Mouse (Mus musculus): Measurements from ENCODE around the gene Sdhc. TPM values are rescaled to one million over a fixed set of nuclear protein-coding genes. Genes with fewer than 3 reads are reported as not detected.
"Not testable (repeated sequence)": the region's sequence is repeated elsewhere in the genome, so short reads cannot be mapped to it uniquely, and the experiment has no call there.

The Sdhc gene
- polyA plus RNA-seq, 1 experiment from 2014 or later, result 158 TPM

- DNase-seq (ENCODE audit: low spot score), result not testable (repeated sequence)
These were observed 68.7 kb downstream of the Sdhc start for GRCm38 (mm10) chr1:171081512-171082231.

GRCm38 (mm10) chr1:171079825-171080224, 70.6 kb downstream of the Sdhc start:
- DNase-seq (ENCODE audit: low spot score), result not testable (repeated sequence)

GRCm38 (mm10) chr1:171079345-171079744, 71.1 kb downstream of the Sdhc start:
- not testable (repeated sequence) for DNase-seq (ENCODE audit: low spot score)

- not testable (repeated sequence) for DNase-seq (ENCODE audit: low spot score)
These were observed 72.0 kb downstream of the Sdhc start for GRCm38 (mm10) chr1:171078419-171078818.

GRCm38 (mm10) chr1:171077955-171078354, 72.4 kb downstream of the Sdhc start:
- DNase-seq (ENCODE audit: low spot score), result not testable (repeated sequence)

- DNase-seq (ENCODE audit: low spot score), result not testable (repeated sequence)
These were observed 73.2 kb downstream of the Sdhc start for GRCm38 (mm10) chr1:171077192-171077591.

Small RNAs within 50 kb of the gene (microRNA-seq; reads per million reads assigned to microRNA genes)
- not detected for gene Gm27844 (ENCODE audit: borderline number of aligned reads)

Other genes with a start within 250 kb of the Sdhc start
- 0.19 and 0.73 TPM in 2 replicates for gene Fcrlb, start 237.7 kb downstream of the Sdhc start, polyA plus RNA-seq (2015; fragmentation: Nextera tagmentation; extraction: Ambion mirVana)
- gene Fcrla, start 223.0 kb downstream of the Sdhc start, polyA plus RNA-seq (2015; fragmentation: Nextera tagmentation; extraction: Ambion mirVana), result 1.4 and 1.5 TPM in 2 replicates
- gene Fcgr2b, start 174.1 kb downstream of the Sdhc start, polyA plus RNA-seq (2015; fragmentation: Nextera tagmentation; extraction: Ambion mirVana), result 14.4 and 15.2 TPM in 2 replicates
- 1.4 and 1.6 TPM in 2 replicates for gene Fcgr4, start 131.7 kb downstream of the Sdhc start, polyA plus RNA-seq (2015; fragmentation: Nextera tagmentation; extraction: Ambion mirVana)
- 18.0 and 21.4 TPM in 2 replicates for gene Fcgr3, start 85.7 kb downstream of the Sdhc start, polyA plus RNA-seq (2015; fragmentation: Nextera tagmentation; extraction: Ambion mirVana)
- 2.3 and 2.7 TPM in 2 replicates for gene Cfap126, start 36.7 kb downstream of the Sdhc start, polyA plus RNA-seq (2015; fragmentation: Nextera tagmentation; extraction: Ambion mirVana)
- gene Mpz, start 108 bp upstream of the Sdhc start, polyA plus RNA-seq (2015; fragmentation: Nextera tagmentation; extraction: Ambion mirVana), result 0.18 and 0.37 TPM in 2 replicates
- gene Pcp4l1, start 45.7 kb upstream of the Sdhc start, polyA plus RNA-seq (2015; fragmentation: Nextera tagmentation; extraction: Ambion mirVana), result 2.3 and 2.7 TPM in 2 replicates
- gene Nr1i3, start 63.4 kb upstream of the Sdhc start, polyA plus RNA-seq (2015; fragmentation: Nextera tagmentation; extraction: Ambion mirVana), result 0.14 and 0.17 TPM in 2 replicates
- 23.7 and 25.8 TPM in 2 replicates for gene Tomm40l, start 71.9 kb upstream of the Sdhc start, polyA plus RNA-seq (2015; fragmentation: Nextera tagmentation; extraction: Ambion mirVana)
- gene Apoa2, start 74.5 kb upstream of the Sdhc start, polyA plus RNA-seq (2015; fragmentation: Nextera tagmentation; extraction: Ambion mirVana), result 4.0 and 5.1 TPM in 2 replicates
- gene Fcer1g, start 83.8 kb upstream of the Sdhc start, polyA plus RNA-seq (2015; fragmentation: Nextera tagmentation; extraction: Ambion mirVana), result 93.8 and 97.1 TPM in 2 replicates
- 0.68 and 0.86 TPM in 2 replicates for gene Adamts4, start 99.8 kb upstream of the Sdhc start, polyA plus RNA-seq (2015; fragmentation: Nextera tagmentation; extraction: Ambion mirVana)
- gene Ndufs2, start 100.8 kb upstream of the Sdhc start, polyA plus RNA-seq (2015; fragmentation: Nextera tagmentation; extraction: Ambion mirVana), result 215 and 218 TPM in 2 replicates
- gene B4galt3, start 119.7 kb upstream of the Sdhc start, polyA plus RNA-seq (2015; fragmentation: Nextera tagmentation; extraction: Ambion mirVana), result 43.9 and 50.6 TPM in 2 replicates
- 34.2 and 34.3 TPM in 2 replicates for gene Ppox, start 130.6 kb upstream of the Sdhc start, polyA plus RNA-seq (2015; fragmentation: Nextera tagmentation; extraction: Ambion mirVana)
- gene Usp21, start 137.4 kb upstream of the Sdhc start, polyA plus RNA-seq (2015; fragmentation: Nextera tagmentation; extraction: Ambion mirVana), result 39.5 and 42.7 TPM in 2 replicates
- 109 and 111 TPM in 2 replicates for gene Ufc1, start 144.4 kb upstream of the Sdhc start, polyA plus RNA-seq (2015; fragmentation: Nextera tagmentation; extraction: Ambion mirVana)
- 44.2 and 47.8 TPM in 2 replicates for gene Dedd, start 178.5 kb upstream of the Sdhc start, polyA plus RNA-seq (2015; fragmentation: Nextera tagmentation; extraction: Ambion mirVana)
- gene Nit1, start 195.0 kb upstream of the Sdhc start, polyA plus RNA-seq (2015; fragmentation: Nextera tagmentation; extraction: Ambion mirVana), result 39.0 and 44.0 TPM in 2 replicates
- gene Pfdn2, start 195.1 kb upstream of the Sdhc start, polyA plus RNA-seq (2015; fragmentation: Nextera tagmentation; extraction: Ambion mirVana), result 87.5 and 92.2 TPM in 2 replicates
- gene Klhdc9, start 210.2 kb upstream of the Sdhc start, polyA plus RNA-seq (2015; fragmentation: Nextera tagmentation; extraction: Ambion mirVana), result 0.76 and 1.4 TPM in 2 replicates
- gene Nectin4, start 219.5 kb upstream of the Sdhc start, polyA plus RNA-seq (2015; fragmentation: Nextera tagmentation; extraction: Ambion mirVana), result 0.91 and 1.1 TPM in 2 replicates
- 64.2 and 73.2 TPM in 2 replicates for gene Arhgap30, start 238.4 kb upstream of the Sdhc start, polyA plus RNA-seq (2015; fragmentation: Nextera tagmentation; extraction: Ambion mirVana)

All from thymus, postnatal 0 days (tissue).